ENCODE assay signal across 26 mouse cellular contexts in the genomic region with DNA sequence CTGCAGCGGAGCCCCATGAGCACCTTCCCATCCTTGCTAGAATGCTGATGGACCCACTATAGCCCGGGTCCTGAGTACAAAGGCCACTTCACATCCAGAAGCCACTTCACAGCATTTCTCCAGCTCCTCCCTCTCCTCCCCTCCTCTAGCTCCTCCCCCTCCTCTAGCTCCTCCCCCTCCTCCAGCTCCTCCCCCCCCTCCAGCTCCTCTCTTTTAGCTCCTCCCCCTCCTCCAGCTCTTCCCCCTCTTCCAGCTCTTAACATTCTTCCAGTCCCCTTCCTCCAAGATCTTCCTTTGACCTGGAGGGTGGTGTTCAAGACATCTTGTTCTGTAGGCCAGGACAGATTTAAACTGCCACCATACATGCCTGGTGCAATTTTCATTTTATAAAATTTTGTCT. TPM values are rescaled to one million over a fixed set of nuclear protein-coding genes. Genes with fewer than 3 reads are reported as not detected.
DNase-seq lines count a peak whose midpoint lies in the region; ATAC-seq and TF ChIP-seq lines count a peak whose summit lies in the region.
"Had no signal": no experiment of that assay in that cellular context is flagged by ENCODE, and none has a peak within 500 bp of the region (broad histone marks: within the 10 kb centered on the region; RNA-seq: fewer than 3 reads in every experiment).

No protein-coding gene starts in this region.

- H3K27me3 ChIP-seq in liver, embryonic 11.5 days (replicated peaks; ENCODE audit: control insufficient read depth, insufficient read depth, low read length) = no peaks in the 10 kb centered on the region
- H3K27me3 ChIP-seq in G1E (ENCODE audit: insufficient read depth, low read length) = peaks cover 17% of the 10 kb centered on the region
- no peaks in the 10 kb centered on the region for H3K27me3 ChIP-seq in hindbrain, embryonic 14.5 days (ENCODE audit: control insufficient read depth, insufficient read depth, low read length)
- H3K27me3 ChIP-seq in midbrain, embryonic 11.5 days (ENCODE audit: control insufficient read depth, insufficient read depth, low read length) = no peaks in the 10 kb centered on the region
- H3K27me3 ChIP-seq: embryonic facial prominence, embryonic 13.5 days; kidney, embryonic 15.5 days had no signal

- H3K4me1 ChIP-seq in liver, embryonic 11.5 days (replicated peaks; ENCODE audit: control insufficient read depth, insufficient read depth, low read length) = no peaks in the 10 kb centered on the region
- peaks cover 36% of the 10 kb centered on the region for H3K4me1 ChIP-seq in G1E (ENCODE audit: insufficient read depth, low read depth, low read length)
- H3K4me1 ChIP-seq in hindbrain, embryonic 14.5 days (replicated peaks; ENCODE audit: control insufficient read depth, insufficient read depth, low read length) = no peaks in the 10 kb centered on the region; the same call in 1 of the 2 replicates
- H3K4me1 ChIP-seq in midbrain, embryonic 11.5 days (ENCODE audit: control insufficient read depth, insufficient read depth, low read length) = no peaks in the 10 kb centered on the region
- H3K4me1 ChIP-seq: heart, embryonic 13.5 days; liver, embryonic 15.5 days had no signal

- no peak overlapping the region for H3K4me3 ChIP-seq in liver, embryonic 11.5 days (ENCODE audit: low read depth, low read length)
- H3K4me3 ChIP-seq in G1E (ENCODE audit: low read depth, low read length) = no peak overlapping the region
- H3K4me3 ChIP-seq in hindbrain, embryonic 14.5 days (replicated peaks; ENCODE audit: low read length) = no peak overlapping the region
- H3K4me3 ChIP-seq in midbrain, embryonic 11.5 days (ENCODE audit: low read depth, low read length) = no peak overlapping the region
- H3K4me3 ChIP-seq: embryonic facial prominence, embryonic 13.5 days; forebrain, embryonic 10.5 days; heart, embryonic 13.5 days; kidney, embryonic 15.5 days; liver, embryonic 15.5 days; midbrain, embryonic 10.5 days had no signal

- no peak overlapping the region for H3K9ac ChIP-seq in liver, embryonic 11.5 days (ENCODE audit: low read depth, low read length)
- H3K9ac ChIP-seq in hindbrain, embryonic 14.5 days = no peak overlapping the region
- no peak overlapping the region for H3K9ac ChIP-seq in midbrain, embryonic 11.5 days (ENCODE audit: low read length)
- H3K9ac ChIP-seq: embryonic facial prominence, embryonic 13.5 days; forebrain, postnatal 0 days; heart, embryonic 13.5 days; kidney, embryonic 15.5 days; liver, embryonic 15.5 days had no signal

- H3K27ac ChIP-seq in liver, embryonic 11.5 days (ENCODE audit: low read depth, low read length) = no peak overlapping the region
- no peak overlapping the region for H3K27ac ChIP-seq in hindbrain, embryonic 14.5 days
- no peak overlapping the region for H3K27ac ChIP-seq in midbrain, embryonic 11.5 days (ENCODE audit: low read depth, low read length)
- H3K27ac ChIP-seq: embryonic facial prominence, embryonic 13.5 days; forebrain, embryonic 10.5 days; heart, embryonic 13.5 days; kidney, embryonic 15.5 days; liver, embryonic 15.5 days; macrophage; midbrain, embryonic 10.5 days had no signal

- intact Hi-C loops in left cerebral cortex, postnatal 4 days (cut with DNase I) = no loop called here

- TF ChIP-seq CTCF in G1E (IDR thresholded peaks at IDR 0.05; ENCODE audit: low read depth, low read length) = no peak

- ATAC-seq in liver, embryonic 11.5 days (replicated peaks; ENCODE audit: low FRiP score) = no peak
- ATAC-seq in G1E (ENCODE audit: extremely low read depth, insufficient number of reproducible peaks, low FRiP score, poor library complexity, severe bottlenecking) = 0 out of 2 replicates have a peak, but pooled peaks have one; percentile 25
- ATAC-seq in granulocyte monocyte progenitor cell, adult 5-6 weeks (replicated peaks; ENCODE audit: poor library complexity, severe bottlenecking) = peak; percentile 70
- ATAC-seq in hindbrain, embryonic 14.5 days (ENCODE audit: low FRiP score) = no peak
- ATAC-seq in midbrain, embryonic 11.5 days (ENCODE audit: low FRiP score) = no peak
- ATAC-seq: forebrain, postnatal 0 days; hindbrain, embryonic 16.5 days; midbrain, embryonic 16.5 days had no signal

- H3K4me2 ChIP-seq in liver, embryonic 11.5 days = no peak overlapping the region
- H3K4me2 ChIP-seq in hindbrain, embryonic 14.5 days (replicated peaks) = no peak overlapping the region
- H3K4me2 ChIP-seq in midbrain, embryonic 11.5 days = no peak overlapping the region
- H3K4me2 ChIP-seq: embryonic facial prominence, embryonic 13.5 days; heart, embryonic 13.5 days; kidney, embryonic 15.5 days; liver, embryonic 15.5 days had no signal

- DNase-seq in liver = peak; percentile 39
- no peak for DNase-seq in liver, embryonic 11.5 days (ENCODE audit: low spot score)
- DNase-seq in A20 (ENCODE audit: low read depth, low spot score) = peak; percentile 26
- DNase-seq in G1E (ENCODE audit: low spot score) = no peak
- no peak for DNase-seq in left cerebral cortex, postnatal 4 days
- DNase-seq in hindbrain, embryonic 14.5 days (ENCODE audit: low spot score) = no peak
- DNase-seq in midbrain, embryonic 11.5 days (ENCODE audit: low spot score, missing footprints) = no peak
- DNase-seq: adrenal gland, postnatal 25 days; cerebellum, adult 11-12 months; cerebellum, adult 9-11 months; forebrain, postnatal 0 days; heart, postnatal 10 days; kidney, adult 18-20 months; kidney, postnatal 4 days; thymus, adult 2 months; thymus, postnatal 36 days had no signal

- H3K9me3 ChIP-seq in liver, embryonic 11.5 days (ENCODE audit: control insufficient read depth, low read length) = no peaks in the 10 kb centered on the region
- no peaks in the 10 kb centered on the region for H3K9me3 ChIP-seq in G1E (replicated peaks)
- H3K9me3 ChIP-seq in hindbrain, embryonic 14.5 days (ENCODE audit: control insufficient read depth, low read length) = no peaks in the 10 kb centered on the region
- no peaks in the 10 kb centered on the region for H3K9me3 ChIP-seq in midbrain, embryonic 11.5 days (ENCODE audit: control insufficient read depth, low read length)
- H3K9me3 ChIP-seq: embryonic facial prominence, embryonic 13.5 days; forebrain, embryonic 10.5 days; heart, embryonic 13.5 days; kidney, embryonic 15.5 days; liver, embryonic 15.5 days; midbrain, embryonic 10.5 days had no signal

- WGBS in liver, embryonic 11.5 days = 68% methylated on average over 2 of the region's 2 CpGs
- 91% methylated on average over 2 of the region's 2 CpGs for WGBS in hindbrain, embryonic 14.5 days
- 85% methylated on average over 2 of the region's 2 CpGs for WGBS in midbrain, embryonic 11.5 days

- no peaks in the 10 kb centered on the region for H3K36me3 ChIP-seq in liver, embryonic 11.5 days (ENCODE audit: control insufficient read depth, insufficient read depth, low read length)
- no peaks in the 10 kb centered on the region for H3K36me3 ChIP-seq in G1E (replicated peaks)
- H3K36me3 ChIP-seq in hindbrain, embryonic 14.5 days (replicated peaks; ENCODE audit: control insufficient read depth, insufficient read depth) = no peaks in the 10 kb centered on the region
- H3K36me3 ChIP-seq in midbrain, embryonic 11.5 days (ENCODE audit: control insufficient read depth, insufficient read depth, low read length) = no peaks in the 10 kb centered on the region
- H3K36me3 ChIP-seq: embryonic facial prominence, embryonic 13.5 days; forebrain, embryonic 10.5 days; heart, embryonic 13.5 days; kidney, embryonic 15.5 days; liver, embryonic 15.5 days; midbrain, embryonic 10.5 days had no signal

RNA-seq across cellular contexts. Expression of gene Tmco1, which starts 8.1 kb away (rescaled TPM):
- 104 and 116 TPM in 2 replicates for polyA plus RNA-seq in liver, embryonic 11.5 days (2014; fragmentation: Nextera tagmentation; extraction: Ambion mirVana)
- 66.0 and 68.2 TPM in 2 replicates for total RNA-seq in G1E (2014; fragmentation: Nextera tagmentation)
- total RNA-seq in G1E (2017) = 104 and 121 TPM in 2 replicates
- 10.8 and 12.8 TPM in 2 replicates for polyA plus RNA-seq in G1E (2012)
- total RNA-seq in granulocyte monocyte progenitor cell, adult 5-6 weeks (2014; fragmentation: Nextera tagmentation) = 97.6 and 127 TPM in 2 replicates
- 170 and 172 TPM in 2 replicates for total RNA-seq in granulocyte monocyte progenitor cell, adult 5-6 weeks (2017)
- total RNA-seq in left cerebral cortex, postnatal 4 days (2021) = 10 to 100 TPM; 36.1 to 43.9 TPM
- 67.8 and 72.0 TPM in 2 replicates for polyA plus RNA-seq in hindbrain, embryonic 14.5 days (2014; fragmentation: Nextera tagmentation; extraction: Ambion mirVana)
- 94.2 and 105 TPM in 2 replicates for polyA plus RNA-seq in midbrain, embryonic 11.5 days (2014; fragmentation: Nextera tagmentation; extraction: Ambion mirVana)

RNA-seq across cellular contexts. Expression of gene Uck2, which starts 15.0 kb away (rescaled TPM):
- polyA plus RNA-seq in liver, embryonic 11.5 days (2014; fragmentation: Nextera tagmentation; extraction: Ambion mirVana) = 144 and 156 TPM in 2 replicates
- total RNA-seq in G1E (2014; fragmentation: Nextera tagmentation) (465 and 522 TPM in 2 replicates), G1E (2017) (182 and 249 TPM in 2 replicates)
- polyA plus RNA-seq in G1E (2012) = 555 and 575 TPM in 2 replicates
- total RNA-seq in granulocyte monocyte progenitor cell, adult 5-6 weeks (2014; fragmentation: Nextera tagmentation) = 181 and 224 TPM in 2 replicates
- 223 and 286 TPM in 2 replicates for total RNA-seq in granulocyte monocyte progenitor cell, adult 5-6 weeks (2017)
- total RNA-seq in left cerebral cortex, postnatal 4 days (2021) = 10 to 100 TPM; 80.8 to 85.6 TPM
- polyA plus RNA-seq in hindbrain, embryonic 14.5 days (2014; fragmentation: Nextera tagmentation; extraction: Ambion mirVana) = 48.8 and 49.6 TPM in 2 replicates
- 110 and 113 TPM in 2 replicates for polyA plus RNA-seq in midbrain, embryonic 11.5 days (2014; fragmentation: Nextera tagmentation; extraction: Ambion mirVana)

RNA-seq across cellular contexts. Expression of gene Aldh9a1, which starts 49.7 kb away (rescaled TPM):
- polyA plus RNA-seq in liver, embryonic 11.5 days (2014; fragmentation: Nextera tagmentation; extraction: Ambion mirVana) = 112 and 129 TPM in 2 replicates
- total RNA-seq in G1E (2014; fragmentation: Nextera tagmentation) = 36.0 and 38.2 TPM in 2 replicates
- 21.2 and 26.4 TPM in 2 replicates for total RNA-seq in G1E (2017)
- polyA plus RNA-seq in G1E (2012) = 40.0 and 46.2 TPM in 2 replicates
- total RNA-seq in granulocyte monocyte progenitor cell, adult 5-6 weeks (2014; fragmentation: Nextera tagmentation) = 67.6 and 85.8 TPM in 2 replicates
- 49.5 and 56.7 TPM in 2 replicates for total RNA-seq in granulocyte monocyte progenitor cell, adult 5-6 weeks (2017)
- 10 to 100 TPM; 36.0 to 40.7 TPM for total RNA-seq in left cerebral cortex, postnatal 4 days (2021)
- polyA plus RNA-seq in hindbrain, embryonic 14.5 days (2014; fragmentation: Nextera tagmentation; extraction: Ambion mirVana) = 32.3 and 36.4 TPM in 2 replicates
- polyA plus RNA-seq in midbrain, embryonic 11.5 days (2014; fragmentation: Nextera tagmentation; extraction: Ambion mirVana) = 33.4 and 36.5 TPM in 2 replicates

Comparison
In these comparisons a context has a peak if more than half of its experiments do, and no peak if none do; other contexts are left out.
1. DNase-seq: peak in liver (single experiment) and A20 (single experiment); none in liver, embryonic 11.5 days (single experiment), G1E (single experiment), left cerebral cortex, postnatal 4 days (single experiment), hindbrain, embryonic 14.5 days (single experiment) and midbrain, embryonic 11.5 days (single experiment).
2. ATAC-seq: peak in G1E (single experiment) and granulocyte monocyte progenitor cell, adult 5-6 weeks (single experiment); none in liver, embryonic 11.5 days (single experiment), hindbrain, embryonic 14.5 days (single experiment) and midbrain, embryonic 11.5 days (single experiment).